Mouse (Mus musculus): ENCODE data around the gene Olfr56. TPM values are rescaled to one million over a fixed set of nuclear protein-coding genes. Genes with fewer than 3 reads are reported as not detected.
"Not testable (repeated sequence)": the region's sequence is repeated elsewhere in the genome, so short reads cannot be mapped to it uniquely, and the experiment has no call there.

Olfr56 gene
- not detected in 2 replicates for polyA plus RNA-seq (2016; fragmentation: Nextera tagmentation; extraction: Ambion mirVana)

- H3K27ac ChIP-seq (replicated peaks); H3K9me3 ChIP-seq; H3K4me3 ChIP-seq; H3K36me3 ChIP-seq (replicated peaks); H3K27me3 ChIP-seq (replicated peaks; ENCODE audit: low read depth, poor library complexity, severe bottlenecking); H3K4me1 ChIP-seq; DNase-seq (ENCODE audit: low spot score): not testable (repeated sequence)
- WGBS: no CpG with 5 or more reads among the region's 1 CpGs
These were observed at the start of gene Olfr56 for GRCm38 (mm10) chr11:48978240-48978939. Gene Olfr56 (plus strand): TSS chr11:48978889.

GRCm38 (mm10) chr11:48933422-48933821 is 45.3 kb upstream of the Olfr56 start:
- H3K4me3 ChIP-seq; H3K27me3 ChIP-seq (replicated peaks; ENCODE audit: low read depth, poor library complexity, severe bottlenecking); DNase-seq (ENCODE audit: low spot score); H3K4me1 ChIP-seq; H3K9me3 ChIP-seq; H3K36me3 ChIP-seq (replicated peaks); H3K27ac ChIP-seq (replicated peaks): not testable (repeated sequence)
- WGBS: 85% methylated on average over 1 of the region's 1 CpGs

GRCm38 (mm10) chr11:48933923-48934322 is 44.8 kb upstream of the Olfr56 start:
- not testable (repeated sequence) for H3K4me1 ChIP-seq; DNase-seq (ENCODE audit: low spot score); H3K27ac ChIP-seq (replicated peaks); H3K9me3 ChIP-seq; H3K4me3 ChIP-seq; H3K36me3 ChIP-seq (replicated peaks); H3K27me3 ChIP-seq (replicated peaks; ENCODE audit: low read depth, poor library complexity, severe bottlenecking)
- 85% methylated on average over 1 of the region's 1 CpGs for WGBS

- DNase-seq (ENCODE audit: low spot score); H3K27ac ChIP-seq (replicated peaks); H3K27me3 ChIP-seq (replicated peaks; ENCODE audit: low read depth, poor library complexity, severe bottlenecking); H3K4me1 ChIP-seq; H3K36me3 ChIP-seq (replicated peaks); H3K9me3 ChIP-seq; H3K4me3 ChIP-seq: not testable (repeated sequence)
- 80% methylated on average over 1 of the region's 3 CpGs for WGBS
These were observed 43.4 kb upstream of the Olfr56 start for GRCm38 (mm10) chr11:48935291-48935690.

DNA sequence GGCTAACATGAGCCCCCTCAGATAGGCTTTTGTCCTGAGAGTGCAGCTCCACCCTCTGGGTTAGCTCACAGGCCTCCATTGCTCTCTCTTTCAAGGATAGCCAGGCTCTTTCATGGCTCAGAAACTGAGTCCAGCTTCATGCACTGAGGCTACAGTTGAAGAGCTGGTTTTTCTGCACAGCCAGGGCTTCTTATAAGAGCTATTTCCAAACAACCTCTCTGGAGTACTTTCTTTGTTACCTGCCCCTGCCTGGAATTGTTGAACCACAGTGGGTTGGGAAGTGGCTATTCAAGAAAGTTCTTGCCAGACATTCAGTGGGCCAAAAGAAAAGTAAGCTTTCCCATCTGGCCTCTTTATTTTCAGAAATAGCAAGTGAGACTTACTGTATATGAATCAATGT is 39.4 kb upstream of the Olfr56 start:
- DNase-seq (ENCODE audit: low spot score); H3K4me3 ChIP-seq; H3K4me1 ChIP-seq; H3K27me3 ChIP-seq (replicated peaks; ENCODE audit: low read depth, poor library complexity, severe bottlenecking); H3K9me3 ChIP-seq; H3K27ac ChIP-seq (replicated peaks); H3K36me3 ChIP-seq (replicated peaks): not testable (repeated sequence)

GRCm38 (mm10) chr11:48946090-48946489 is 32.6 kb upstream of the Olfr56 start, which contains the start of gene Psme2b:
Gene Psme2b (minus strand): TSS chr11:48946190.
- not testable (repeated sequence) for H3K4me1 ChIP-seq; H3K9me3 ChIP-seq; H3K27me3 ChIP-seq (replicated peaks; ENCODE audit: low read depth, poor library complexity, severe bottlenecking); H3K27ac ChIP-seq (replicated peaks); H3K4me3 ChIP-seq; H3K36me3 ChIP-seq (replicated peaks); DNase-seq (ENCODE audit: low spot score)
- 92% methylated on average over 6 of the region's 6 CpGs for whole genome bisulfite sequencing

GRCm38 (mm10) chr11:48974686-48975085 is 4.0 kb upstream of the Olfr56 start:
- not testable (repeated sequence) for H3K27me3 ChIP-seq (replicated peaks; ENCODE audit: low read depth, poor library complexity, severe bottlenecking); H3K36me3 ChIP-seq (replicated peaks); DNase-seq (ENCODE audit: low spot score); H3K27ac ChIP-seq (replicated peaks); H3K9me3 ChIP-seq; H3K4me3 ChIP-seq; H3K4me1 ChIP-seq
- no CpG with 5 or more reads among the region's 1 CpGs for WGBS

DNA sequence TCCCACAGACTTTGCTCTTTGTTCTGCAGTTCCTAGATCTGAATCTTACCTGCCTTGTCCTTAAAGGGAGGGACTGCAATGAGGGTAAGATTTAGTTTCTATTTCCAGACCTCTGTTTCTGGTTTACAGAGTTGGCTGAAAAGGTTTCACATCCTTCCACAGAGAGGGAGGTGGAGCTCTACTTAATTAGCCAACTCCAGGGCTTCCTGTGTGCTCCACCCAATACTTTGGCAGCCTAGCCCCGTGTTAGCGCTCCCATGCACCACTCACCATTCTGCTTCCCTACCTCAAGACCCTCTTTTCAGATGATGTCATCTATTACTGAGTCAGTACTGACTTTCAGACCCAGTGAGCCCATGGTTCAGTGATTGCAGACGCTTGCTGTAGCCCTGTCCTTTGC is 562 bp downstream of the Olfr56 start, which contains the start of gene 9930111J21Rik1:
9930111J21Rik1 (minus strand) TSS at position 148 of the 400 bp plus-strand sequence.
- H3K36me3 ChIP-seq (replicated peaks); H3K4me1 ChIP-seq; H3K27me3 ChIP-seq (replicated peaks; ENCODE audit: low read depth, poor library complexity, severe bottlenecking); H3K9me3 ChIP-seq; H3K4me3 ChIP-seq; DNase-seq (ENCODE audit: low spot score); H3K27ac ChIP-seq (replicated peaks): not testable (repeated sequence)
- no CpG with 5 or more reads among the region's 3 CpGs for WGBS

GRCm38 (mm10) chr11:48980052-48980451 is 1.4 kb downstream of the Olfr56 start:
- H3K27me3 ChIP-seq (replicated peaks; ENCODE audit: low read depth, poor library complexity, severe bottlenecking); H3K4me3 ChIP-seq; DNase-seq (ENCODE audit: low spot score); H3K9me3 ChIP-seq; H3K36me3 ChIP-seq (replicated peaks); H3K4me1 ChIP-seq; H3K27ac ChIP-seq (replicated peaks): not testable (repeated sequence)
- no CpG with 5 or more reads among the region's 5 CpGs for WGBS

- not testable (repeated sequence) for DNase-seq (ENCODE audit: low spot score); H3K9me3 ChIP-seq; H3K36me3 ChIP-seq (replicated peaks); H3K4me1 ChIP-seq; H3K27ac ChIP-seq (replicated peaks); H3K27me3 ChIP-seq (replicated peaks; ENCODE audit: low read depth, poor library complexity, severe bottlenecking); H3K4me3 ChIP-seq
- no CpG with 5 or more reads among the region's 3 CpGs for WGBS
These were observed 4.2 kb downstream of the Olfr56 start for GRCm38 (mm10) chr11:48982848-48983247.

- not testable (repeated sequence) for H3K27me3 ChIP-seq (replicated peaks; ENCODE audit: low read depth, poor library complexity, severe bottlenecking); H3K27ac ChIP-seq (replicated peaks); H3K36me3 ChIP-seq (replicated peaks); H3K4me1 ChIP-seq; H3K4me3 ChIP-seq; H3K9me3 ChIP-seq; DNase-seq (ENCODE audit: low spot score)
- WGBS: 78% methylated on average over 2 of the region's 3 CpGs
These were observed 9.5 kb downstream of the Olfr56 start for GRCm38 (mm10) chr11:48988219-48988618.

DNA sequence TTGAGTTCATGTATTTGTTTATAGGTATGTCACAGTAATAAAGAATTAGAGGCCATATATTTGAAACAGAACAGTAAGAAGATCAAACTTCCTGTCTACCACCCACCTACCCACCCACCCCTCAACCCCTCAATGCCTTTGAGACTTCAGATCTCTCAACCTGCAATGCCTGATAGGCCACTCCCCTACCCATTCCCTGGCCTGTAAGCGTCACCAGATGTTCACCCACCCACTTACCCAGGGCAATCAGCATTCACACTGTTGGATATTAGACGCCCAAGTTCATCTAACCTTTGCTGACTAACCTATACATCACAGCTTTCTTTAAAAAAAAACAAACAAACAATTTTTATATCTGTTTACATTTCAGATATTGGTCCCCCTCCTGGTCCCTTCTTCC is 11.3 kb downstream of the Olfr56 start:
- H3K27me3 ChIP-seq (replicated peaks; ENCODE audit: low read depth, poor library complexity, severe bottlenecking); H3K4me3 ChIP-seq; H3K27ac ChIP-seq (replicated peaks); H3K36me3 ChIP-seq (replicated peaks); H3K9me3 ChIP-seq; H3K4me1 ChIP-seq; DNase-seq (ENCODE audit: low spot score): not testable (repeated sequence)
- 55% methylated on average over 2 of the region's 2 CpGs for WGBS

DNA sequence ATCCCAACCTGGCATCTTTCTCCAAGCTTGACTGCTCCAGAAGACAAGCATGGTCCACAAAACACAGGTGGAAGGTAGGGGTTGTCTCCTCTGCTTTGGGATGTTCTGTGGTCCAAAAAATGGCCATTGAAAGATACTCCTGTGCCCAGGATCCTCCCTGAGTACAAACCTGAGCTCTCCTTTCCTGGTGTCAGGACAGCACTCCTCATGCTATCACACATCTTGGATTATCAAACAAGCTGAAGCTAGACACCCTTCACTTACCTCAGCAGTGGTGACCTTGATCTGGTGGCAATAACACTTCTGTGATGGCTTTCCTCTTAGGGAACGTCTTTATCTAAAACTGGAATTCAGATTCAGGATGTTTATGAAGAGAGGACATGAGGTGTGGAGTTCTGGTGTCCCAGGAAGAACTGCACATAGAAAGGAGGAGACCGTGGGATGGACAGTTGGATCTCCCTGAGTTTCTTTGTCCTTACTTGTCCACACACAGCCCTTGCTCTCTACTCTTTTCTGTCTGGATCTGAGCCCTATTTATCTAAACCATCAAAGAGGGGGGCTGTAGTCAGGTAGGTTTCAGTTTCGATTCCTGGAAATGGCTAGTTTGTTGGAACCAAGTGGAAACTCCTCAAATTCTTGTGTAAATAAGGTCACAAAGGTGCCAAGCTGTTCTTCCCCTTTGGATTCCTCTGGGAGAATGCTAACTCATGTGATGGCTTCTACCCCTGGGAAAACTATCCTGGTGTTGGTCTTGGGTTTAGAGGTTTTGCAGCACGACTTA is 13.2 kb downstream of the Olfr56 start, which contains the start of gene Gm12185:
Gm12185 (minus strand) TSS at position 487 of the 781 bp plus-strand sequence.
- DNase-seq (ENCODE audit: low spot score); H3K27me3 ChIP-seq (replicated peaks; ENCODE audit: low read depth, poor library complexity, severe bottlenecking); H3K27ac ChIP-seq (replicated peaks); H3K36me3 ChIP-seq (replicated peaks); H3K4me3 ChIP-seq; H3K4me1 ChIP-seq; H3K9me3 ChIP-seq: not testable (repeated sequence)
- WGBS: 64% methylated on average over 4 of the region's 4 CpGs
